Mouse (Mus musculus) urinary bladder, adult 18-20 months (tissue): ENCODE measurements around the gene Zfp354c.
A peak's percentile ranks its signal among the peaks of the same experiment; 100 is the strongest.

Experiments
- DNase-seq, 2 experiments: peaks; one replicate each; pipeline ENCODE4 v3.0.0; 2022; ENCODE audit warnings: low spot score in 2 of 2, mixed read lengths in 2 of 2

Zfp354c gene

DNA sequence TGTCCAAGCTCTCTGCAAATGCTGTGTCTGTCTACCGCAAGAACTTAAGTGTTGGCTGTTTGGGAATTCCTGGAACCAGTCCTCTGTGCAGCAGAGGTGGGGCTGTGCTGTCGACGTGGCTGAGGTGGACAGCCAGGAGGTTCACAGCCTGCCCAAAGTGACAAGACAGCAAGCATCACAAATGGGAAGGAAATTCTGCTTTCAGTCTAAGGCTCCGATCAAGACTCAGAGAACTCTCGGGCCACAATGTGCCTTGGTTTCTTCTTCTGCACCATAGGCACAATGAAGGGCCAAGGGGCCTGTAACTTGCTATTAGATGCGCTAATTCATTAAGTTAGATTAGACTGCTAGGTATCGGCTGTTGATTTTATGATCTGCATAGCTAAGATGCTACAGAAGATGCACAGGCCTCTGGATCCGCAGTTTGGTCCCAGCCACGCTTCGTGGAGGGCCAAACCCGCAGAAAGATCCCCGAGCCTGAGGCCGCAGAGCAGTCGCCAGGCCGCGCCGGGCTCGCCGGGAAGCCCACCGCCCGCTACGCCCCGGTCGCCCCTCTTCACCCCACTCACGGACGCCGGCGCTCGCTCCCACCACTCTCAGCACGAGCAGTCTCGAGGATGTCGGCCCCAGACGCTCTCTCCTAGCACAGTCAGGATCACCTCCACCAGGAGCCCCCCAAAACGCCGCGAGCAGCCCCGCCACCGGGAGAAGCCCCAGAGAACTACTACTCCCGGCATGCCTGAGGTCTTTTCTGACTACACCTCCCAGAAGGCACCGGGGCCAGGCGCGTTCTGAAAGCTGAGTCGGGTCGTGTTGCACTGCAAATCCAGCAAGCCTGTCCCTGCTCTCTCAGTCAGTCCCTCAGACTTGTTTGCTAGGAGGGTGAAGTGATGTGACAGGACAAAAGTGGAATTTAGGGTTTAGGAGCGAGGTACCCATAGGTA, at the start of gene Zfp354c:
Gene Zfp354c (minus strand): TSS at position 715 of the 944 bp plus-strand sequence.
- DNase-seq = peak; percentile 75 to 77

GRCm38 (mm10) chr11:50850989-50851601, 23.6 kb upstream of the Zfp354c start:
- DNase-seq = peak in 1 of 2 experiments; percentile 19

- no peak for DNase-seq
Measured at GRCm38 (mm10) chr11:50850177-50850735, 22.7 kb upstream of the Zfp354c start, which contains the start of gene Grm6. TSS of gene Grm6 (plus strand) at chr11:50850685.

GRCm38 (mm10) chr11:50849310-50849709, 21.8 kb upstream of the Zfp354c start:
- DNase-seq = no peak

DNA sequence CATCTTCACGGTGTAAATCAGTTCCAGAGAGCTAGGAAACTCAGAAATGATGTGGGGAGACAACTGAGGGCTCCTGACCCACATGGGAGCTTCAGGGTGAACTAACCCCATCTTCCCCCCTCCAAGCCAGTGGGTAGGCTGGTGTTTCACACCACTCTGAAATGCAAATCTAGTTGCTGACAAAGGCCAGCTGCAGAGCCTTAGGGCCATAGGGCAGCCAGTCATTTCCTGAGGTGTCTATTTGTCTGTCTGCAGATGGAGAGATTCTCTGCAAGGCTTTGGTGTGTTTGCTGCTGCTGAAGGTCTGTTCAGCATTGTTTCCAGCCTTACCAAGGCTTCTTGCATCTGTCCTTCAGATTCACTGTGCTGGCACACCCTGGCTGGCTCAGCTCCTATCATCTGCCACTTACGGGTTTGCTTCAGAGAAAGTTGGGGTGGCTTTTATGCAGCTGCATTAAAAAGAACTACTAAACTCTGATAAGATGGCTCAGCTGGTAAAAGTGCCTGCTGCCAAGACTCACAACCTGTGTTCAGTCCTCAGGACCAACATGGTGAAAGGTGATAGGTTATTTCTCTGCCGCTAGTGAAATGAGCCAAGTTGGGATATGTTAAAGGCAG, 21.1 kb upstream of the Zfp354c start:
- DNase-seq = no peak

GRCm38 (mm10) chr11:50847047-50847446, 19.5 kb upstream of the Zfp354c start:
- DNase-seq = no peak

DNA sequence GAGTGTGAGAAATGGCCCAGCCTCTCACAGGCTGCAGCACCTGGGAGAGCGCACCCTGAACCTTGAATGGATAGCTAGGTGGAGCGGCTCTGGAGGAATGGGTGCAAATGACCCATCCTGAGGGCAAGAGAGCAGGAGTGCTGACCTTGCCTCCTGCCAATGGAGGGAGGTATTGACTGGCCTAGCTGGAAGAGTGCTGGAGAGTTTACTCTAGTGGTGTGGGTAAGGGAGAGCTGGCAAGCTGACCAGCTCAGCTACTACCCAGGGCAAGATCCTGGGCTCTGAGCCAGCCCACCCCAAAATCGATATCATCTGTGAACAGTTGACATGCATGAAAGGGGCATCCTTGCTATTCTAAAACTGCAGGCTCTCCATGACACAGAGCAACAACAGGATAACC, 18.4 kb upstream of the Zfp354c start:
- no peak for DNase-seq

- DNase-seq = peak; percentile 85 to 87
Measured at GRCm38 (mm10) chr11:50841023-50841735, 13.7 kb upstream of the Zfp354c start, which contains the start of gene Zfp879. TSS of gene Zfp879 (minus strand) at chr11:50841552.

GRCm38 (mm10) chr11:50835727-50836126, 8.2 kb upstream of the Zfp354c start:
- DNase-seq = no peak

GRCm38 (mm10) chr11:50826214-50826613, 1.3 kb downstream of the Zfp354c start:
- no peak for DNase-seq

DNA sequence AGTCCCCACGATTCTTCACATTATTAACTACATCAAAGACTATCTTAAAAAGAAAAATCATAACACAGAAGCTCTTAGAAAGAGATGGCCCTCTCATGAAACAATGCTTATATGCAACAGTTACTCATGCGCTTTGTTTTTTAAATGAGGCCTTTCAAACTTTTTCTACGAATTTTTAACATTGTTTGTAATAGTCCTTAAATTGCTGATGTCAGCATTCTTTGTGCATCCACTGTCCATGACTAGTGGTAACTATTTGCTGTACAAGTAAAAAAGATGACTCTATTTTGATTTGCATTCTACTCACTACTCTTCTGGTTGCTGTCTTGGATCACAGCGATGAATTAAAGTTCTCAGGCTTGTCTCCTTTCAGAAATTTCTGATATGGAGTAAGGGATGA, 13.3 kb downstream of the Zfp354c start:
- DNase-seq = no peak

- DNase-seq = no peak
Measured at GRCm38 (mm10) chr11:50798836-50799235, 28.7 kb downstream of the Zfp354c start.

DNA sequence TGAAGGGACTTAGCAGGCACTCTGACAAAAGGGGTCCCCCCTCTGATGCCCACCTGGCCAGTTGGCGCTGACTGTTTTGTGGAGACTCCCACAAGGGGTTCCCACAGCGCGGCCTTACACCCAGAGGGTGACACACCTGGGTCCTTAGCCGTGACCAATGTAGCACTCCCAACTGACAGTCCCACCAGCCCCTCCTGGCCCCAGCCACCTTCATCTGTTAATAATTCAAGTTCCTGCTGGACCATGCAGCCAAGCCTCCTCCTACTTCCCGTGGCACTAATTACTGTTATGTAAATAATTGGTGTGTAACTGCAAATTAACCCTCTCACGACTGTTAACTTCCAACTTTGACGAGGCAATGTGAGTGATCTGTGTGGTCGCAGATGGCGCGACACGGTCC, 29.9 kb downstream of the Zfp354c start:
- no peak for DNase-seq

DNA sequence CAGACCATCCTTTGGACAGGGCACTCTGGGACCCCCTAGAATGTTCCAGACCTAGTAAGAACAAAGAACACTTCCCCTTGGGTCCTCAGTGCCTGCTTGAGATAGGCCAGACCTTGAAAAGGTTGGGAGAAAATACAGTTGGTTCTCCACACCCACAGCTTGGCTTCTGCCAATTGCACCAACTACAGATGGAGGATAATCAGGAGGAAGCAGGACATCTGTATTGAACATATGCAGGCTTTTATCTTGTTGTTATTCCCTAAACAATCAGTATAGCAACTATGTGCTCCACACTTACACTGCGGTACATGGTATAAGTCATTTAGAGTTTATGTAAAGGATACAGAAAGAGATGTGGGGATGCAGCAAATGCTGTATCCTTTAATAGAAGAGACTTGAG, 56.5 kb downstream of the Zfp354c start:
- DNase-seq = no peak

DNA sequence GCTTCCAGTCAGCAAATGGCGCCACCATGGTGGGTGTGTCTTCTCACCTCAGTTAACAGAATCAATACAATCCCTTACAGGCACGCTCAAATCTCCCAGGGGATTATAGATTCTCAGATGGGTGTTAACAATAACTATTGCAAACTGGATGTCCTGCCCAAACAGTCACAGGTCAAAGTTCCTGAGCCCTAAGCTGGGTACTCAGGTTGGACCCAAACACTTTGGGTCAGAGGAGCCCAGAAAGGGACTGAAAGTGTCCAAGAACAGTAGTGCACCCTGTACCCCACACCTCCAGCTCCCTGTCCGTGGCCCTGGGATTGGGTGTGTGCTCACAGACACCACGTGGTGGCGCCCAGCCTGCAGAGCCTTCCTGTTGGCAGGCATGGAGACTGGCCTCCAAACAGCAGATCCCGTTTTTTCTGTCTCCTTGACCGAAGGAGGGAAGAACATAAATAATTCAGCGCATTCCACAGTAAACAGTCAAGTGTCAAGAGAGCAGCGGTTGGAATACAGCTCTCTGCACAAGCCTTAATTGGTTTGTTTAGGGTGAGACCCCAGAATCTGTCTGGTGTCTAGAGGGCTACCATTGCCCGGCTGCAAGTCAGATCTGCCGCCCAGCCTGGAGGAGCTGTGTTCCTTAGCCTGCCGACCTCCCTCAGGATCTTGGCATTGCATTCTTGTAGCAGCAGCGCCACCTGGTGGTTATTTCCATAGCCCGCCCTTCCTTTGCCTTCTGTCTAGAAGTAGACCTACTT, 58.4 kb downstream of the Zfp354c start:
- DNase-seq = peak; percentile 76 to 77

GRCm38 (mm10) chr11:50767039-50767438, 60.5 kb downstream of the Zfp354c start:
- DNase-seq = peak in 1 of 2 experiments; percentile 12

DNA sequence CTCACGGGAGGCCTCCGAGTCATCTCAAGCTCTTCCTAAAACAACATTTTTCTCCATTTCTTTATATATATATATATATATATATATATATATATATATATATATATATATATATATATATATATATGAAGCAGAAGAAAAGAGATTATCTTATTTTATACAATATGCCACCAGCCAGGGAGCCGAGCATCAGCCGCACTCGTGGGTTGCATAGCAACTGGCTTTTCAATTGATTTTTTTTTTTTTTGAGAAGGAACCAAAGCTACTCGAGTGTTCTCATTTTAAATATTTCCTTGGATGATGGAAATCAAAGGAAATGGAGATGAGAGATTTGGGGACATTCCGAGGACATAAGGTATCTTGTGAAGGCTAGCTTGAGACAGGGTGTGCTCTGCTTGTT, 61.1 kb downstream of the Zfp354c start:
- DNase-seq = no peak
